12 mouse cellular contexts compared by ENCODE assay signal in genomic region chr19:47360017-47360416, GRCm38 (mm10).
DNase-seq lines count a peak whose midpoint lies in the region; ATAC-seq and TF ChIP-seq lines count a peak whose summit lies in the region.
"Had no signal": no experiment of that assay in that cellular context is flagged by ENCODE, and none has a peak within 500 bp of the region (broad histone marks: within the 10 kb centered on the region; RNA-seq: fewer than 3 reads in every experiment).

No protein-coding gene starts in this region.

- WGBS in forebrain, embryonic 10.5 days: 91% methylated on average over 16 of the region's 16 CpGs
- WGBS in forebrain, embryonic 12.5 days: 94% methylated on average over 16 of the region's 16 CpGs
- WGBS in kidney, embryonic 15.5 days: 81% methylated on average over 16 of the region's 16 CpGs
- WGBS in limb, embryonic 15.5 days: 78% methylated on average over 16 of the region's 16 CpGs

- peak overlapping the region; percentile 73; the same call in 1 of the 2 replicates for H3K27ac ChIP-seq in forebrain, embryonic 10.5 days
- H3K27ac ChIP-seq in forebrain, embryonic 12.5 days: no peak overlapping the region
- 0 out of 2 replicates have a peak overlapping the region, but pooled peaks have one; percentile 83 for H3K27ac ChIP-seq in kidney, embryonic 15.5 days
- no peak overlapping the region for H3K27ac ChIP-seq in ES-E14 (ENCODE audit: insufficient read depth, low read depth, low read length, poor library complexity, severe bottlenecking)
- H3K27ac ChIP-seq in limb, embryonic 15.5 days: peak overlapping the region; percentile 68

- no peak overlapping the region for H3K4me2 ChIP-seq in forebrain, embryonic 12.5 days
- H3K4me2 ChIP-seq in kidney, embryonic 15.5 days: peak overlapping the region; percentile 55
- H3K4me2 ChIP-seq in limb, embryonic 15.5 days: peak overlapping the region; percentile 25; the same call in 1 of the 2 replicates

- in situ Hi-C loops in ES-E14 (cut with MboI; ENCODE audit: low sequenced_read_pairs in 2 of 2, unreplicated experiment in 2 of 2): no loop called here

- no peak for DNase-seq in forebrain, embryonic 10.5 days (ENCODE audit: extremely low spot score, low spot score)
- no peak for DNase-seq in kidney, postnatal 14 days
- DNase-seq in ES-E14 (ENCODE audit: low read depth, low spot score): no peak
- DNase-seq in urinary bladder, postnatal 14 days (ENCODE audit: low spot score): no peak
- no peak for DNase-seq in ovary, postnatal 36 days (ENCODE audit: low spot score)
- DNase-seq: adrenal gland, postnatal 36 days had no signal

- no peaks in the 10 kb centered on the region for H3K27me3 ChIP-seq in forebrain, embryonic 10.5 days (ENCODE audit: poor library complexity, severe bottlenecking)
- no peaks in the 10 kb centered on the region for H3K27me3 ChIP-seq in forebrain, embryonic 12.5 days
- no peaks in the 10 kb centered on the region for H3K27me3 ChIP-seq in kidney, embryonic 15.5 days
- H3K27me3 ChIP-seq in limb, embryonic 15.5 days: no peaks in the 10 kb centered on the region

- H3K9me3 ChIP-seq in forebrain, embryonic 10.5 days: no peaks in the 10 kb centered on the region
- H3K9me3 ChIP-seq in forebrain, embryonic 12.5 days: no peaks in the 10 kb centered on the region
- no peaks in the 10 kb centered on the region for H3K9me3 ChIP-seq in kidney, embryonic 15.5 days (replicated peaks)
- no peaks in the 10 kb centered on the region for H3K9me3 ChIP-seq in ES-E14 (ENCODE audit: control insufficient read depth, insufficient read depth, low read depth, low read length)
- H3K9me3 ChIP-seq in limb, embryonic 15.5 days: no peaks in the 10 kb centered on the region
- H3K9me3 ChIP-seq: G1E; midbrain, embryonic 10.5 days had no signal

- H3K36me3 ChIP-seq in forebrain, embryonic 10.5 days (replicated peaks): peaks cover 24% of the 10 kb centered on the region
- H3K36me3 ChIP-seq in forebrain, embryonic 12.5 days (replicated peaks): 0 out of 2 replicates have a peak, but pooled peaks cover 2% of the 10 kb centered on the region
- H3K36me3 ChIP-seq in kidney, embryonic 15.5 days: peaks cover 3% of the 10 kb centered on the region; the same call in 1 of the 2 replicates
- H3K36me3 ChIP-seq in ES-E14 (ENCODE audit: control insufficient read depth, insufficient read depth, low read length, poor library complexity, severe bottlenecking): no peaks in the 10 kb centered on the region; the same call in 1 of the 2 replicates
- peaks cover 4% of the 10 kb centered on the region; the same call in 1 of the 2 replicates for H3K36me3 ChIP-seq in limb, embryonic 15.5 days
- H3K36me3 ChIP-seq: G1E had no signal

- ATAC-seq in forebrain, embryonic 12.5 days (ENCODE audit: low FRiP score): no peak
- ATAC-seq in kidney, embryonic 15.5 days (replicated peaks; ENCODE audit: low FRiP score): no peak
- no peak for ATAC-seq in limb, embryonic 15.5 days (ENCODE audit: insufficient number of reproducible peaks, low FRiP score, low TSS enrichment, low read depth)
- ATAC-seq: hindbrain, embryonic 16.5 days had no signal

- H3K4me1 ChIP-seq in forebrain, embryonic 10.5 days: peaks cover 41% of the 10 kb centered on the region
- peaks cover 21% of the 10 kb centered on the region for H3K4me1 ChIP-seq in forebrain, embryonic 12.5 days
- peaks cover 36% of the 10 kb centered on the region for H3K4me1 ChIP-seq in kidney, embryonic 15.5 days
- peaks cover 0 to 8% of the 10 kb centered on the region in 2 experiments; a peak in 1 of 4 replicates for H3K4me1 ChIP-seq in ES-E14 (ENCODE audit: control insufficient read depth in 2 of 2, insufficient read depth in 2 of 2, low read length in 2 of 2, poor library complexity in 1 of 2)
- H3K4me1 ChIP-seq in limb, embryonic 15.5 days: peaks cover 17% of the 10 kb centered on the region; the same call in 1 of the 2 replicates

- H3K4me3 ChIP-seq in forebrain, embryonic 10.5 days: 0 out of 2 replicates have a peak overlapping the region, but pooled peaks have one; percentile 41
- H3K4me3 ChIP-seq in forebrain, embryonic 12.5 days (replicated peaks): no peak overlapping the region
- H3K4me3 ChIP-seq in kidney, embryonic 15.5 days (replicated peaks): 0 out of 2 replicates have a peak overlapping the region, but pooled peaks have one; percentile 34
- H3K4me3 ChIP-seq in ES-E14 (ENCODE audit: insufficient read depth in 1 of 2, low read depth in 1 of 2, low read length in 2 of 2, poor library complexity in 1 of 2, severe bottlenecking in 1 of 2): peak overlapping the region; percentile 83
- no peak overlapping the region for H3K4me3 ChIP-seq in limb, embryonic 15.5 days

- no peak overlapping the region for H3K9ac ChIP-seq in forebrain, embryonic 12.5 days
- no peak overlapping the region for H3K9ac ChIP-seq in kidney, embryonic 15.5 days
- H3K9ac ChIP-seq in ES-E14 (ENCODE audit: insufficient read depth, low read depth, low read length, poor library complexity, severe bottlenecking): peak overlapping the region; percentile 84
- H3K9ac ChIP-seq in limb, embryonic 15.5 days: no peak overlapping the region

TF ChIP-seq in ES-E14, 5 proteins besides CTCF, POLR2A, EP300 and RAD21:
- TF ChIP-seq CHD2 (IDR thresholded peaks at IDR 0.05; ENCODE audit: low read depth, low read length) (no peak), ZC3H11A (IDR thresholded peaks at IDR 0.05; ENCODE audit: borderline replicate concordance, low read depth, low read length) (no peak), MAFK (IDR thresholded peaks at IDR 0.05; ENCODE audit: insufficient read depth, low read depth, low read length) (no peak), ZNF384 (IDR thresholded peaks at IDR 0.05; ENCODE audit: low read depth, low read length) (no peak)

Comparison
In these comparisons a context has a peak if more than half of its experiments do, and no peak if none do; other contexts are left out.
1. H3K27ac ChIP-seq: peak in forebrain, embryonic 10.5 days (single experiment), kidney, embryonic 15.5 days (single experiment) and limb, embryonic 15.5 days (single experiment); none in forebrain, embryonic 12.5 days (single experiment) and ES-E14 (single experiment).
2. H3K4me3 ChIP-seq: peak in forebrain, embryonic 10.5 days (single experiment), kidney, embryonic 15.5 days (single experiment) and ES-E14 (2 of 2); none in forebrain, embryonic 12.5 days (single experiment) and limb, embryonic 15.5 days (single experiment).